Mouse (Mus musculus) bone marrow macrophage, adult 2 months (primary cell): ENCODE measurements around the gene Gstt1.

Experiments used
- CTCF ChIP-seq: IDR thresholded peaks from 2 replicates; pipeline ENCODE4 v1.5.1; 2012; ENCODE audit warnings: low read depth, mild to moderate bottlenecking, low read length, moderate library complexity
- POLR2A ChIP-seq: IDR thresholded peaks from 2 replicates; pipeline ENCODE4 v1.6.1; 2012; ENCODE audit warnings: mild to moderate bottlenecking, low read depth, low read length, borderline replicate concordance

DNA sequence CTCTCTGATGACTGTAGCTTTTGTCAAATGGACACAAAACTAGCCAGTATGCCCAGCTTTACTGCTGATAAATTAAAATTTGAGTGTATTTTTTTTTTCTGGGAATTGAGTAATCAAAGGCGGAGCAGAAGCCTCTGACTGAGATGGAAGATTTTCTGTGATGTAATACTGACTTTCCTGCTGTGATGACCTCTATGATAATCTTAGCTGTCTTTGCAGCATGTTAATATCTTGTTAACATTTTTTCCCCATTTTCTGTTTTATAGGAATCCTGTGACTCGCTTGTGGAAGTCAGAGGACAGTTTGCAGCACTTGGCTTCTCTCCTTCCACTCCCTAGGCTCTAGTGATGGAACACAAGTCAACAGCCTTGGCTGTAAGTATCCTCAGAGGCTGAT is 31.9 kb upstream of the Gstt1 start:
- TF ChIP-seq CTCF (no peak), POLR2A (no peak)
